Mouse (Mus musculus): ENCODE measurements at regions not wholly inside any gene's neighbourhood (a gene's known extent, or its start where the extent isn't known, plus 50 kb on each side); places are given as distances from the start of the nearest gene placed in this dataset.

DNA sequence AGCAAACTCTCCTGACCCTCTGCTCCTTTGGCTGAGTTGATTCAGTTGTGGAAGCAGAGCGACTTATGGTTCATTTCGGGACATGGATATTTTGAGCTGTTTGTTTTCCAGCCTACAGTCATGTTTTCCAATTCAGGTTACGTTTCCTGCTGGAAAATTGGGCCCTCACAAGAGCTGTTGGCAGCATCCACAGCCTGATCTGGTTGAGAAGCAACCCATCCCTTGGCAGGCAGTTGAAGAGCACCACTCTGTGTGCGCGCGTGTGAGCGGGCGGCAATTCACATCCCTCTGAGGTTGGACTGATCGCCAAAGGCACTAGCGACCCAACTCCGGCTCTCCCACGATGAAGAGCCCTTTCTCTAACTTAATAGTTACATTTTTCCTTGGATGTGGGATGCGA, 457.1 kb downstream of the Tmem38b start:
- no peak for DNase-seq

GRCm38 (mm10) chr4:54313804-54314203, 488.0 kb downstream of the Tmem38b start:
- peak; percentile 43 for DNase-seq

GRCm38 (mm10) chr4:54324851-54325250, 499.0 kb downstream of the Tmem38b start:
- peak; percentile 29 for DNase-seq

DNA sequence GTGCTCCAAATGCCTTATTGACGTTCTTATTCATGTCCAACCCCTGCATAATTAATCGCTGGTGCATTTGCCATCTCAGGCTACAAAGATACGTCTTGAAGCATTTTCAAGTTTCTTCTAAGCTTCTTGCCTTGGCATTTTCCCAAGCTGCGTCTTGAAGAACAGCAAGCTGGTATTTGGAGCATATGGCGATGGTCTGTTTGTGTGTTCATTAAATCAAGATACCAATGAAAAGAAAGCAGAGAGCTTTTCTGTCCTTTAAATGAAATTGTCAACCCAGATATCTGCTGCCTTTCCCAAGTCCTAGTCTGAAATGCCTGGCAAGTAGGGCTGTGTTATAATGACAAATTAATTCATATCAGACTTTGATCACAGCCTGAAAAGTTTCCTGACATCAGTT, 502.4 kb downstream of the Tmem38b start:
- DNase-seq: no peak

GRCm38 (mm10) chr4:54328711-54329427, 503.0 kb downstream of the Tmem38b start:
- peak; percentile 52 for DNase-seq

- DNase-seq: no peak
These were observed 504.8 kb downstream of the Tmem38b start for GRCm38 (mm10) chr4:54330686-54331085.

DNA sequence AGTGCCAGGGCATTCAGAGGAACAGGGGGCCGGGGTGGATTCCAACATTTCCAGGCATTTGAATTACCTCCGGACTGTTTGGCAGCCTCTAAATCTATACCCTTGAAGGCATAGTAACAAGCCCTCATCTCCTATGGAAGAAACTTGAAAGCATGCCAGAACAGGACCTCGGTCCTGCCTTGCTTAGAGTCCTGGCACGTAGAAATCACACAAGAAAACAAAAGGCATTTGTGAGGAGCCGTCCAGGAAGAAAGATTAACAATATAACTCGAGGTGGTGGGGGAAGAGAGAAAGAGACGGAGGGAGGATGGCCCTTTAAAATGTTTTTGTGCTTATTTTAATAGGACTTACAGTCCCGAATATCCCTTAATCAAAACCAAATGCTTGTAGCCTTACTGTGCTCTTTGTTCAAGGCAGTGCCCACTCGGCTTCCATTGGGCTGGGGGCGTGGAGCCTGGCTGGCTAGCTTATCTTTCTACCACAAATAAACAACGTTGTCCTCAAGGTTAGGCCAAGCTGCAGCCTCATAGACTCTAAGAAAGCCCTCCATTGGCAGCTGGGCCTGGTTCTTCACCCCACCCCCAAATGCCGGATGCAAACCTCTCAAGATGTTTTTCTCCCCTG, 505.9 kb downstream of the Tmem38b start:
- DNase-seq: peak; percentile 57

GRCm38 (mm10) chr4:54332261-54332660, 506.4 kb downstream of the Tmem38b start:
- no peak for DNase-seq

- no peak for DNase-seq
These were observed 512.7 kb downstream of the Tmem38b start for GRCm38 (mm10) chr4:54338556-54338955.

GRCm38 (mm10) chr4:54340106-54340505, 514.3 kb downstream of the Tmem38b start:
- DNase-seq: no peak

DNA sequence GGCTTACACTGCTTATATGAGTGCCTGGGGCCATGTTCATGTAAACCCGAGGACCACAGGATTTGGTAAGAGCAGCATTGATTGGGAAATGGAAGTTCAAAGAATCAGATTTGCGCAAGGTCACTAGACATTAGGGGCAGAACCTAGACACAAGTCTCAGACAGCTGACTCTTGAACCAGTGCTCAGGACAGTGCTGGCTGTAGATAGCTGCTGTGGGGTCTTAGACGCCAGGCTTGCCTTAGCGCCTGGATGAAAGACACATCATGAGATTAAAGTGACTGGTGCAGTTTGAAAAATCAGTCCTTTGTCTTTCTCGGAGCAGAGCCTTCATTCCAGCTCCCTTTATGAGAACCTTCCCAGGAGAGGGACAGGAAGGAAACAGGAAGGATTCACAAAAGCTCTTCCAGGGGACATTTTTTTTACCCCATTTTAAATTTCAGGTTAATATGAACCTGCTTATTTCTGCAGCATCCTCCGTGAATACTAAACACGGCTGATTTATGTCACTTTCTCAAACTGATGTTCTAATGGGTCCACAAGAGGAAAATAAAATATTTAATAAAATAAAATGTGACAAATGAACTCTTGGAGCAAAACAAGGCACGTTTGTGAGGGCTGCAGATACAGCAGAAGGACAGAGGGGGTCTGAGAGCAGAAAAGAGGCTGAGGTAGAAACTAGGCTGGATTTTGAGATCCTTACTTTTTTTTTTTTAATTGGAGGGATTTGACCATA, 528.0 kb downstream of the Tmem38b start:
- DNase-seq: no peak

- DNase-seq: no peak
These were observed 528.5 kb downstream of the Tmem38b start for GRCm38 (mm10) chr4:54354391-54354726.

- no peak for DNase-seq
These were observed 529.7 kb downstream of the Tmem38b start for GRCm38 (mm10) chr4:54355381-54356040.

DNA sequence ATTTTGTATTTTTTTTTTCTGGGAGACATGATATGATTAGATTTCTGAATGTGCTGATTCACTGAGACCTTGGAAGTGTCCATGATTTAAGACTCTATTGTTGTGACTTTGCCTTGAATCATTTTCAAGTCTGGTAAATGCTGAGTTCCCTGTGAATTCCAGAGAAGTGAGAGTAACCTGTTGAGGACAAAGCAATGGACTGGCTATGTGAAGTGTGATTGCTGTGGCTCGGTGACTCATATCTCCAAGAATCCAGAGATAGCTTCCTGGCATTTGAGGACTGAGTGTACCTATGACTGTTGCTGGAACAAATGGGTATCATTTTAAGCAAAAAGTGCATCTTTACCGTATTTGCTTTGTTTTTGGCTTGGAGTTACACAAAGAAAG, 530.2 kb downstream of the Tmem38b start:
- no peak for DNase-seq

DNA sequence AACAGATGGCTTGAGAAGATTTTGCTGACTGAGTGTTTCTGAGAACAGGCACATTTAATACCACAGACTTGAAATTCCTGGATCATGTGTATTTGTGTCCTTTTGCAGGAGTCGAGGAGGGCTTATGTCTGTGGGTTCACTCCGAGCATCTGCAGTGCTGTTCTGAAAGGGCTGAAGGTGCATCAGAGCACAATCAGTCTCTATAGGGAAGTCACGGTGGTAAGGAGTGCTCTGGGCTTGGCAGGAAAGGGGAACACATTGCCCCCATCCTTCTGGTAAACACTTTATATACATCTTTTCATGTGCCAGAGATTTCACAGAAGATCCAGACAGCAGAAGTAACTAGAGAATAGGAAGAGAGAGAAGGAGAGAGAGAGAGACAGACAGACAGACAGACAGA, 545.1 kb downstream of the Tmem38b start:
- DNase-seq: no peak

DNA sequence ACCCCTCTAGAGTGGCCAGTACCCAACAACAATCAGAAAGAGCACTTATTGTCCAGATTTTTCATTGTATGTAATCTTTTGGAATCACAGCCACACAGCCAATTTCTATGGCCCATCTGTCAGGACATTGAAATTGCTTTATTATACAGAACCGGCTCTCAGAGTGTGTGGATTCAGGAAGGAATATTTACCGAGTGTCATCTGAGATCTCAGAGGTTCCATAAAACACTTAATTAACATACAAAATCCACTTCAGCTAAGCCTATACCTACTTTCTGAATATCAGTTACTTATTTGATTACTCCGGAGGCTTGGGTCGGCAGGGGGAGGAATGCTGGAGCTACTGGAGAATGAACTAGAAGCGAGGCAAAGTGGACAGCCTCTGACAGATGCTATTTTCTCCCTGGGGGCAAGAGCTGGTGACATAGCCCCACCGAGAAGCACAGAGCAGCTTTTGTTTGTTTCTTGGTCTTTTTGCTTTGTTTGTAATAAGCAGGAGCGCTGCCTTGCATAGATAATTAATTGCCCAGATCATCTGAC, 545.6 kb downstream of the Tmem38b start:
- peak; percentile 60 for DNase-seq

DNA sequence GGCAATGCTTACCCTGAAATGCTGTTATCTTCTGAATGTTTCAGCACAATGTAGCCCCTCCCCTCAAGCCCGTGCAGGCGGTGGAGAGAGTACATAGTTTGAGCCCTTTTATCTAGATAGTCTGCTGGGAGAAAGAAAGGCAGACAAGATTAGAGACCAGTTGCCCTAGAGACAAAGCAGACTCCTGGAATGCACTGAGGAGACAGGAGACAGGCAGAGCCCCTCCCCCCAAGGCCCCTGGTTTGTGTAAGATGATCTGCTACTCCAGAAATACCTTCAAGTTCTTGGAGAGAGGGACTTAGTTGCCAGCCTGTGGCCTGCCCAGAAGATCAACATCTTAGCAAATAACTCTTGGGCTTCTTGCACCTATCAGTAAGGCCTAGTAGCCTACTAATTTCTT, 547.8 kb downstream of the Tmem38b start:
- DNase-seq: peak; percentile 75

DNA sequence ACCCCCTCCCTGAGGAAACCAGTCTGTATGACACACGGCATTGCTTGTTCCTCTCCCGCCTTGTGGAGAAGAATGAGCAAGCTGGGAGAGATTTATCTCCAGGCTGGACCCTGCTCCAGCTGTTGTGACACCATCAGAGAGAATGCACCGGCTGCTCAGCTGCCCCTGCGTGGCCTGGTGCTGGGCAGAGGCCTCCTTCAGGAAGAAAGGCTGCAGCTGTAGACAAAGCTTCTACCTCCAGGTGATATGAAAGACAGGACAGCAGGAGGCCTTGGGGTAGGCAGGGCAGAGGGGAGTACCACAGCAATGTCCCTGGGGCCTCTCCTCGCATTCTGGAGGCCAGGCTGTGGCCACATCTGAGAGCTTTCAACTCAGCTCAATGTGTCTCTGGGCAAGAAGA, 548.6 kb downstream of the Tmem38b start:
- peak; percentile 64 for DNase-seq

GRCm38 (mm10) chr4:54387460-54387859, 557.4 kb upstream of the Zfp462 start:
- peak; percentile 30 for DNase-seq

- peak; percentile 76 for DNase-seq
These were observed 553.2 kb upstream of the Zfp462 start for GRCm38 (mm10) chr4:54391536-54392208.

- DNase-seq: no peak
These were observed 538.7 kb upstream of the Zfp462 start for GRCm38 (mm10) chr4:54406151-54406550.

DNA sequence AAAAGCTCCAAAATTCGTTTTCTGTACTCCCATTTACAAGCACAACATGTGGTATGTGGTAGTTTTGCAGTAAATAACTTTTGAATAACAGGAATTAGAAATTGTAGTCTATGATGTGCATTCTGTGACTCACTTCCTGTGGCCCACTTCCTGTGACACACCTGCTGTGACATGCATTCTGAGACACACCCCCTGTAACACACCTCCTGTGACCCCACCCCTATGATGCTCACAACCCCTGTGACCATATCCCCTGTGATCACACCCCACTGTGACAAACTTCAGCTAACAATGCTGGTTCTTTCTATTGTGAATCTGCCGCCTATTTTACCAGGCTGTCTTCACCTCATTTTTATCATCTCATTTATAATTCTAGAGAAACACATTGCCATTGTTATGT, 536.9 kb upstream of the Zfp462 start:
- DNase-seq: no peak

- DNase-seq: no peak
These were observed 514.1 kb upstream of the Zfp462 start for GRCm38 (mm10) chr4:54430789-54431188.
